Mouse (Mus musculus) megakaryocyte, embryonic 14.5 days (primary cell): Measurements from ENCODE around the gene Zfp821.

Source experiments
- FLI1 ChIP-seq: IDR thresholded peaks from 2 replicates; pipeline ENCODE4 v1.6.1; 2012; ENCODE audit warnings: low read length, inconsistent platforms, mixed read lengths
- GATA1 ChIP-seq: IDR thresholded peaks from 3 replicates; pipeline ENCODE4 v1.6.1; 2012; ENCODE audit warnings: mixed read lengths, low read length, inconsistent platforms, borderline replicate concordance

DNA sequence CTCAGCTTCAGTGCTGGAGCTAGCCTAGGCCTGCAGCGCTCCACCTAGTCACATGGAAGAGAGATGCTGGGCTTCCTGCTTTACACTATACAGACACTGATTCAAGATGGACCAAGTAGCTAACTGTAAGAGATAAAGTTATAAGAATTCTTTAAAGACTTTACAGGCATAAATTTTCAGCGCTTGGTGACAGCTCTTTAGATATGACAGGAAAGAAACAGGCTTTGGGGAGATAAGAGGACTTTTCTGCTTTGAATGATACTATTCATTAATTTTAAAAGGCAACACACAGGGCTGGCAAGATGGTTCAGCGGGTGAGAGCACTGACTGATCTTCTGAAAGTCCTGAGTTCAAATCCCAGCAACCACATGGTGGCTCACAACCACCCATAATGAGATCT lies 6.9 kb upstream of the Zfp821 start:
- TF ChIP-seq GATA1 (no peak), FLI1 (no peak)
